Mouse (Mus musculus) embryonic facial prominence, embryonic 15.5 days (tissue): Measurements from ENCODE around the gene Dap. TPM values are rescaled to one million over a fixed set of nuclear protein-coding genes. Genes with fewer than 3 reads are reported as not detected.
A peak's percentile ranks its signal among the peaks of the same experiment; 100 is the strongest.

Experiments
- ATAC-seq: fragments of 200-750 bp; cut with Nextera tagmentation; 2 replicates; pipeline ENCODE4 v1.8.0; 2017; ENCODE audit warnings: low read depth, moderate TSS enrichment; ENCODE audit not compliant: insufficient number of reproducible peaks, low FRiP score, low TSS enrichment
- H3K27ac ChIP-seq: fragments of 300-500 bp; sonication (generic); replicated peaks from 2 replicates; pipeline ENCODE4 v1.5.1; 2015; ENCODE audit warnings: mild to moderate bottlenecking, inconsistent platforms
- H3K27me3 ChIP-seq: fragments of 300-500 bp; sonication (generic); 2 replicates; pipeline ENCODE4 v1.6.1; 2015; ENCODE audit warnings: inconsistent platforms
- H3K36me3 ChIP-seq: fragments of 300-500 bp; sonication (generic); 2 replicates; pipeline ENCODE4 v1.6.1; 2015; ENCODE audit warnings: mild to moderate bottlenecking, inconsistent platforms
- H3K4me1 ChIP-seq: fragments of 300-500 bp; sonication (generic); 2 replicates; pipeline ENCODE4 v1.6.1; 2015; ENCODE audit warnings: inconsistent platforms
- H3K4me2 ChIP-seq: fragments of 300-500 bp; sonication (generic); replicated peaks from 2 replicates; pipeline ENCODE4 v1.6.1; 2015; ENCODE audit warnings: mild to moderate bottlenecking, inconsistent platforms
- H3K4me3 ChIP-seq: fragments of 300-500 bp; sonication (generic); replicated peaks from 2 replicates; pipeline ENCODE4 v1.5.1; 2015; ENCODE audit warnings: mild to moderate bottlenecking, inconsistent platforms
- H3K9ac ChIP-seq: fragments of 300-500 bp; sonication (generic); 2 replicates; pipeline ENCODE4 v1.6.1; 2015; ENCODE audit warnings: inconsistent platforms
- H3K9me3 ChIP-seq: fragments of 300-500 bp; sonication (generic); replicated peaks from 2 replicates; pipeline ENCODE4 v1.6.1; 2016; ENCODE audit warnings: inconsistent platforms
- WGBS: fragments of 180-500 bp; shearing (Covaris S2); methylation state at CpG from one replicate; pipeline ENCODE4 v1.1.7; 2015; 5-methylcytosine and 5-hydroxymethylcytosine counted together
- polyA plus RNA-seq: library from polyadenylated mRNA; unstranded; fragments of >200 nt; fragmentation: Nextera tagmentation; extraction: Ambion mirVana; gene quantifications from 2 replicates; pipeline ENCODE4 v1.2.1, GENCODE M21; 2015

Gene Dap
- polyA plus RNA-seq: 111 and 115 TPM in 2 replicates

DNA sequence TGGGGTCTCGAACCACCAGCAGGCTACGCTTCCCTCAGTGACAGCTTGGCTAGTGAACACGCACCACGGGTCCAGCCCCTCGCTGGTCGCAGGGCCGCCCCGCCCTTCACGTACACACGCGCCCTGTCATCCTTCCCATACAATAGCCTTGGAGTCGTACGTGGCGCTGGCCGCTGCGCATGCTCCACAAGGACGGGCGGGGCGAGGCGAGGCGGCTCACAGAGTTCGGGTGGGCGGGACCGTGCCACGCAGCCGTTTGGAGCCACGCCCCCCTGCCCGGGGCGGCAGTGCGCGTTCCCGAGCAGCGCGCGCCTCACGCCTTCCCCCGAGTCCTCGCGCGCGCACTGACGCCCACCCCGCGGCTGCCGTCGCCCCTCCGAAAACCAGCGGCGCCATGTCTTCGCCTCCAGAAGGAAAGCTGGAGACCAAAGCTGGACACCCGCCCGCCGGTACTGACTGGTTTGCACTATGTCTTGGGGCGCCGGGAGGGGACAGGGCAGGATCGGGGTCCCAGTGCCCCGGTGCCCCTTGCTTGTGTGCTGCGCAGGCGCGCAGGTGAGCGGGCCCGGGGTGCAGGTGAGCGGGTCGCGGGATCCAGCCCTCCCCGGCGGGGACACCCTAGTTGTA is at the start of gene Dap:
Gene Dap (plus strand): TSS at position 180 of the 627 bp plus-strand sequence.
- H3K4me2 ChIP-seq: peak within 1 kb of the TSS; percentile 66
- H3K4me1 ChIP-seq: peaks cover 17% of the 10 kb centered on the region
- WGBS: under 1% methylated on average over 66 of the region's 67 CpGs
- H3K9ac ChIP-seq: peak within 1 kb of the TSS; percentile 86
- H3K4me3 ChIP-seq: peak within 1 kb of the TSS; percentile 84
- no peaks in the 10 kb centered on the region for H3K27me3 ChIP-seq
- no peaks in the 10 kb centered on the region for H3K9me3 ChIP-seq
- peak; percentile 99 for ATAC-seq
- 0 out of 2 replicates have a peak, but pooled peaks cover 3% of the 10 kb centered on the region for H3K36me3 ChIP-seq
- H3K27ac ChIP-seq: peak within 1 kb of the TSS; percentile 86

DNA sequence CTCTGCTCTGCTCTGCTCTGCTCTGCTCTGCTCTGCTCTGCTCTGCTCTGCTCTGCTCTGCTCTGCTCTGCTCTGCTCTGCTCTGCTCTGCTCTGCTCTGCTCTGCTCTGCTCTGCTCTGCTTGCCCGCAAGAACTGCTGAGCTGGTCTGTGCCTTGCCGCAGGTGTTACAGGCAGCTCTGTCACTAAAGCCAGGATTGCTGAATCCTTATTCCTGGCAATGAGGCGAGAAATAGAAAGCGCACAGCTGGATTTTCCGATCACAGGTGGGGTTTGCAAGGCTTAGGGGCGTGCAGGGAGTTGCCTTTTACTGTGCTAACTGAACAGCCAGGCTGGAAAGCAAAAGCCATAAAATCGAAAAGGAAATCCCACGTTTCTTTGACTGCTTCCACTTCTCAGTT is 47.5 kb upstream of the Dap start:
- no peak overlapping the region for H3K9ac ChIP-seq
- no peak overlapping the region for H3K4me2 ChIP-seq
- H3K4me1 ChIP-seq: no peaks in the 10 kb centered on the region
- no peaks in the 10 kb centered on the region for H3K36me3 ChIP-seq
- no peaks in the 10 kb centered on the region for H3K9me3 ChIP-seq
- no peak for ATAC-seq
- no peak overlapping the region for H3K27ac ChIP-seq
- H3K27me3 ChIP-seq: no peaks in the 10 kb centered on the region
- H3K4me3 ChIP-seq: no peak overlapping the region
- 44% methylated on average over 8 of the region's 8 CpGs for WGBS

DNA sequence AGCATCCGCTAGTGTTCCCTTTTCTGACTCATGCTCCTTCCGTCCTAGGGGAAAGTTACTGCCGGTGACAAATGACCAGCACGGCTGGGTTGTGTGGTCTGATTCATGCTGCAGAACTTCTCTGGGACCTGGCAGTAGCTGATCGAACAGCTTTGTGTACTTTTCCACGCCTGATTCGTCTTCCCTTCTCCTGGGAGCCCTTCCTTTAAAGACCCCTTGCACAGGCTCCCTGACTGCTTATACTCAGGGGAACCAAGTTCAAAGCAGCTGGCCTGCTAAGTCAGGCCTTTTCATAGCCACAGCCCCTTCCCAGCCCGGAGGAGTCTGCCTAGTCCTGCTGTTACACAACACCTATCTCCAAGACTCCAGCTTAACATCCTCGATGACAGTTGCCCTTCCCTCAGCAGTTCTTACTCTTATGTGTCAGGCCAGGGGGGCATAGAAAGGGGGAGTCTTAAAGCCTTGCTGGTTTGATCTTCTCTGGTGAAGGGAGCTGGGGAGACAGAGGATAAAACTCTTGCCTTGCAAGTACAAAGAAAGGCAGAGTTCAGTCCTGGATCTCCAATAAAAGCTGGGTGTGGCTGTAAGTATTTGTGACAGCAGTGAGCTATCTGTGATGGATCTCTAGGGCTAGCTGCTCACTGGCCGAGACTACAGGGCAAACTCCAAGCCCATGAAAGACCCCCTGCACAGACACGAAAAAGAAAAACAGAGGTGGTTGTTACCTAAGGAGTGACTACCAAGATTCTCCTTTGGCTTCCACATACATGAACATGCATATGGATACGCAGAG is 39.3 kb upstream of the Dap start:
- H3K4me3 ChIP-seq: no peak overlapping the region
- H3K36me3 ChIP-seq: no peaks in the 10 kb centered on the region
- no peak overlapping the region for H3K9ac ChIP-seq
- WGBS: 67% methylated on average over 12 of the region's 12 CpGs
- H3K27ac ChIP-seq: no peak overlapping the region
- H3K27me3 ChIP-seq: no peaks in the 10 kb centered on the region
- H3K9me3 ChIP-seq: no peaks in the 10 kb centered on the region
- H3K4me2 ChIP-seq: no peak overlapping the region
- H3K4me1 ChIP-seq: no peaks in the 10 kb centered on the region
- ATAC-seq: no peak

DNA sequence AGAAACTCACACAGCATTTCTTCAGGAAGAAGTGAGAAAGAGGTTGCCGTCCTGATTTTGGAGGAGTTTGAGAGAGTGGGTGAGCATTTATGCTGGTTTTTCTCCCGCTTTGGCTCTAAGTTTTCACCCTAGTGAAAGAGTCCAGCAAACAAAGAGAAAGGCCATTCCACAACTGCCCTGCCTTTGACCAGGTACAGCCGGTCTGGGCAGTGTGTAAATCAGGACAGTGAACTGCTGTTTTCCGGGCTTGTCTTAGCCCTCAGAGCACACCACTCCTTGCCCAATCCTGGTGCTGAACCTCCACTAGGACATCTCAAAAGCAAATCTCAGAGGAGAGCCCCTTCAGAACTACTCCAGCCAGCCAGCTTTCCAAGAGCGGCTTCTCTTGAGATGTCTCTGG is 38.6 kb upstream of the Dap start:
- Histone ChIP-seq H3K27me3 (no peaks in the 10 kb centered on the region), H3K27ac (no peak overlapping the region), H3K9ac (no peak overlapping the region), H3K4me3 (no peak overlapping the region), H3K36me3 (no peaks in the 10 kb centered on the region), H3K4me1 (no peaks in the 10 kb centered on the region), H3K9me3 (no peaks in the 10 kb centered on the region), H3K4me2 (no peak overlapping the region)
- no peak for ATAC-seq
- WGBS: 86% methylated on average over 5 of the region's 5 CpGs

DNA sequence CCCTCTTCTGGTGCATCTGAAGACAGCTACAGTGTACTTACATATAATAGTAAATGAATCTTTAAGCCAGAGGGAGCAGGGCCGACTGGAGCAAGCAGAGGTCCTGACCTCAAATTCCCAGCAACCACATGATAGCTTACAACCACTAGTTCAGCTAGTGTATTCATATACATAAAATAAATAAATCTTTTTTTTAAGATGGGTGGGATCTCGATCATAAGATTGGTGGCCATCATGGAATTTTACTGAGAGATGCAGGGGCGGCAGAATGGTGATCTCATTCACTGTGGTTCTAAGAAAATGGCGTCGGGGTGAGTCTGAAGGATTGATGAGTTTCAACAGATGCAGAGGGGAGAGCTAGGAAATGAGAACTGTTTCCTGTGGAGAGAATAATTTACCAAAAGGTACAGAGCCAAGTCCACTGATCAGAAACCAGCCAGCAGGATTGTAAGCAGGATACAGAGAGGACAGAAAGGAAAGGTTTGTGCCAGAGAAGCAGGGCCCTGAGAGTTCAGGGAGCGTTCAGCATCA is 37.7 kb upstream of the Dap start:
- no peak overlapping the region for H3K9ac ChIP-seq
- no peaks in the 10 kb centered on the region for H3K9me3 ChIP-seq
- H3K4me2 ChIP-seq: no peak overlapping the region
- no peak overlapping the region for H3K27ac ChIP-seq
- no peaks in the 10 kb centered on the region for H3K27me3 ChIP-seq
- no peak for ATAC-seq
- H3K4me3 ChIP-seq: no peak overlapping the region
- no peaks in the 10 kb centered on the region for H3K4me1 ChIP-seq
- 76% methylated on average over 6 of the region's 6 CpGs for whole genome bisulfite sequencing
- H3K36me3 ChIP-seq: no peaks in the 10 kb centered on the region

DNA sequence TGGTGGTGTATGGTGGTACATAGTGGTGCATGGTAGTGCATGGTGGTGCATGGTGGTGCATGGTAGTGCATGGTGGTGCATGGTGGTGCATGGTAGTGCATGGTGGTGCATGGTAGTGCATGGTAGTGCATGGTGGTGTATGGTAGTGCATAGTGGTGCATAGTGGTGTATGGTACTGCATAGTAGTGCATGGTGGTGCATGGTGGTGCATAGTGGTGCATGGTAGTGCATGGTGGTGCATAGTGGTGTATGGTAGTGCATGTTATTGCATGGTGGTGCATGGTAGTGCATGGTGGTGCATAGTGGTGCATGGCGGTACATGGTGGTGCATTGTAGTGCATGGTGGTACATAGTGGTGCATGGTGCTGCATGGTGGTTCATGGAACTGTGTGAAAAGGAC is 31.6 kb upstream of the Dap start:
- H3K4me1 ChIP-seq: no peaks in the 10 kb centered on the region
- no peaks in the 10 kb centered on the region for H3K36me3 ChIP-seq
- no peak for ATAC-seq
- H3K4me3 ChIP-seq: no peak overlapping the region
- H3K9ac ChIP-seq: no peak overlapping the region
- no peaks in the 10 kb centered on the region for H3K27me3 ChIP-seq
- no peak overlapping the region for H3K27ac ChIP-seq
- H3K9me3 ChIP-seq: no peaks in the 10 kb centered on the region
- WGBS: 93% methylated on average over 1 of the region's 1 CpGs
- H3K4me2 ChIP-seq: no peak overlapping the region

DNA sequence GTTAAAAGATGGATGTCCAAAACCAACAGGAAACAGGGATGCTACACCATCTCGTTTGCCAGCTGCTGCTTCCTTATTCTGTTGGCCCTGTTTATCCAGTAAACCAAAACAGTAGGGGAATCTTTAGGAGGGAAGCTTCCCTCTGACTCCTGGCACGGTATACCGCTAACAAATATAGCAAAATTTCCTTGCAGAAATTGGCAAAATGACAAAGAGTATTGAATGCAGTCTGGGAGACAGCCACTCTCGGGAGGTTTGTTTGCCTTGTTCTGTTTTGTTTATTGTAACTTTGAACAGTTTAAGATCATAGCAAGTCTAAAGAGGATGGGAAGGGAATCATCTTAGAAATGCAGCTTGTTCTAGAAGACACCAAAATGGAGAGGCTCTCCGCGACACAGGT is 28.3 kb upstream of the Dap start:
- Histone ChIP-seq H3K9me3 (no peaks in the 10 kb centered on the region), H3K4me2 (no peak overlapping the region), H3K9ac (no peak overlapping the region), H3K4me3 (no peak overlapping the region), H3K27me3 (no peaks in the 10 kb centered on the region), H3K36me3 (no peaks in the 10 kb centered on the region), H3K27ac (no peak overlapping the region), H3K4me1 (no peaks in the 10 kb centered on the region)
- ATAC-seq: no peak
- 64% methylated on average over 6 of the region's 6 CpGs for WGBS

DNA sequence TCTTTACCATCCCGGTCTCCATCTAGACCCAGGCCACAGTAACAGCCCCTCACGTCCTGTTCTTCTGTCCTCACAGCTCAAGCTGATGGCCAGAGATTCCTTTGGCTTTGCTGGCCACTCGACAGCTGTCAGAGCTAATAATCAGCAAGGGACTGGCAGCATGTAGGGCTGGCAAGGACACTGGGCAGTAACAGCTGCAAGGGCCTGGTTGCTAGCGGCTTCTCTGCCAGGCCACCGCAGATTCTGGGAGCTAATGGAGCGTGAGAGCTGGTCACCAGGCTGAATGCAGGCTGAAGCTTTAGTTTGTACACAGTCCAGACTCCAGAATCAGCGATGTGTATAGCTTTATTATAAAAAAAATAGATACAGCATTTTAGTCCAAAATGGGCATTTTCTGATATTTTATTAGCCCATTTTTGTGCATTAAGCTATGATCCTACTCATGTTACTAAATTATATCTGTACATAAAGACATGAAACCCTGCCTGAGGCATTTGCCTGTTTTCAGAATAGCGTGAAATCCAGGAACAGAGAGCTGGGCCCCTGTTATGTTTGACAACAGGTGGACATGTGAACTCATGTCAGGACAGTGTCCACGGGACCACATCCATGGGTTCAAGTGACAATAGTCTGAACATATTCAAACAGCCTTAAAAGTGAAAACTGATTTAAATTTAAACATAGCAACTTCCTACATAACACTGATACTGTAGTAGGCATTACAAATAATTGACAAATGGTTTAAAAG is 16.6 kb upstream of the Dap start:
- Histone ChIP-seq H3K27me3 (no peaks in the 10 kb centered on the region), H3K4me2 (no peak overlapping the region)
- ATAC-seq: no peak

DNA sequence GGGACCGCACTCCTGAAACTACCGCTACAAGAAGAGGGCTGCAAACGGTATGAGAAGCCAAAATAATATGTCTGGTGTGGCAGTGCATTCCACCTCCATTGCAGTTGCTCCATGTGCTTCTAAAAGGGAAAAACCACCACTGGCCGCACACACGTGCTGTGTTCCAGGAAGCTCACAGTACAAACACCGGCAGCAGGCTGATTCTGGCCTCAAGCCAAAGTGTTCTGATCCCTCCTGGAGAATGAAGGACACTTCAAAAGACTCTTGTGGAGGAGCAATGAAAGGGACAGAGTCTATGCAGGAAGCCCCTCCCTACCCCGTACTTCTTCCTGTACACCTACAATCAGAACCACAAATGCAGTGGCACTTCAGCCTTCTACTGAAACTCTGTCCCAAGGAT is 12.2 kb upstream of the Dap start:
- 67% methylated on average over 7 of the region's 7 CpGs for WGBS
- H3K4me3 ChIP-seq: no peak overlapping the region
- no peak for ATAC-seq

More for the DNA sequence above, 16.6 kb upstream of the Dap start:
- no peak overlapping the region for H3K4me3 ChIP-seq
- H3K9ac ChIP-seq: no peak overlapping the region
- H3K27ac ChIP-seq: no peak overlapping the region
- no peaks in the 10 kb centered on the region for H3K36me3 ChIP-seq
- no peaks in the 10 kb centered on the region for H3K4me1 ChIP-seq
- H3K9me3 ChIP-seq: no peaks in the 10 kb centered on the region
- 74% methylated on average over 9 of the region's 9 CpGs for WGBS

DNA sequence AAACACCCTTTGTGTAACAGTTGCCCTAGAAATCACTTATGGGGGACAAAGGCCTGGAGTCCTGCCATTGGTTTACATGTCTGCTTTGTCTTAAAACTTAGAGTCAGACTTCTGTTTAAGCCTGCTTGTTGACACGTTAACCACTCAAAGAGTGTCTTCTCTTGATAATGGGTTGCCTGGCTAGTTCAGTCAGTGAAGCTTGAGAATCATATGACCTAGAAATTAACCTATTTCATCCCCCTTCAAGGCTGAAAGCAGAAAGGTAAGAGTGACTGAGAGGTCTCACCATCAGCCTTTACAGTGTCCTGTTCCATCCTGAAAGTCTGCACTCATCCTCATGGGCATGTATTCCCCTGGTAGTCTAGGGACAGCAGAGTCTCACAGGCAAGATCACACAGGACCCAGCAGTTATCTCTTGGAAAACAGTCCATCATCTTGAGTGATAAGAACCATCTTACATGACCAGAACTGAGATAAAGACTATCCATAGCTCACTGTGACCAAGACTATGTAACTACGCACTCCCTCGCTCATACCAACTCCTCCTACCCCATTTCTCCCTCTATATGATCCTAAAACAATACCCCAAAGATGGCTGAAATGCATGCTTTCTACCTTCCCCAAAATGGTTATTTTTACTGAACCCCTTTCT is 10.4 kb upstream of the Dap start:
- Histone ChIP-seq H3K27ac (no peak overlapping the region), H3K9ac (no peak overlapping the region), H3K36me3 (no peaks in the 10 kb centered on the region), H3K4me1 (no peaks in the 10 kb centered on the region), H3K9me3 (no peaks in the 10 kb centered on the region), H3K27me3 (no peaks in the 10 kb centered on the region), H3K4me2 (no peak overlapping the region), H3K4me3 (no peak overlapping the region)
- 92% methylated on average over 3 of the region's 3 CpGs for WGBS
- ATAC-seq: no peak

More for the DNA sequence above, 12.2 kb upstream of the Dap start:
- Histone ChIP-seq H3K27ac (no peak overlapping the region), H3K4me1 (no peaks in the 10 kb centered on the region), H3K9ac (no peak overlapping the region), H3K4me2 (no peak overlapping the region), H3K9me3 (no peaks in the 10 kb centered on the region), H3K27me3 (no peaks in the 10 kb centered on the region), H3K36me3 (no peaks in the 10 kb centered on the region)

DNA sequence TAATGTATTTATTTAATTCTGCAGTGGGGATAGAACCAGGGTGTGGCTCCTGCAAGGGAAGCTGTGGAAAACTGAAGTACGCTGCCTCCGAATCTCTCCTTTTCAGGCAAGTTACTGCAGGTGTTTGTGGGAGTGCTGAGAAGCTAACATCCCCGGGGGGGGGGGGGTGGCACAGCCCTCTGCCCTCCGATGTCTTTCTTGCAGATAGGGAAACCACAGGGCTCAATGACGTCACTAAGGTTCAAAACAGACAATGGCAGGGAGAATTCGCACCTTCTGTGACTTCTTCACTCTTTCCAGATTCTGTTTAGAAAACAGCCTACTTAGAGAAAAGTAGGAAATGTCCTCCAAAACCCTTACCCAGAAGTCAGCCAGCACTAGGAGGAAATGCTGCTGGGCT is 1.9 kb upstream of the Dap start:
- ATAC-seq: no peak

More for the DNA sequence above, 1.9 kb upstream of the Dap start:
- Histone ChIP-seq H3K27ac (no peak overlapping the region), H3K27me3 (no peaks in the 10 kb centered on the region), H3K9ac (no peak overlapping the region), H3K9me3 (no peaks in the 10 kb centered on the region), H3K4me3 (no peak overlapping the region), H3K4me2 (no peak overlapping the region), H3K4me1 (peaks cover 17% of the 10 kb centered on the region), H3K36me3 (no peaks in the 10 kb centered on the region)
- WGBS: 65% methylated on average over 6 of the region's 6 CpGs
